Mouse (Mus musculus) forebrain, embryonic 11.5 days (tissue): ENCODE results near the gene Wdr1. TPM values are rescaled to one million over a fixed set of nuclear protein-coding genes. Genes with fewer than 3 reads are reported as not detected.
"Not testable (repeated sequence)": the region's sequence is repeated elsewhere in the genome, so short reads cannot be mapped to it uniquely, and the experiment has no call there.

Experiments used
- ATAC-seq: fragments of 200-750 bp; cut with Nextera tagmentation; replicated peaks from 2 replicates; pipeline ENCODE4 v1.8.0; 2017; ENCODE audit warnings: moderate TSS enrichment; ENCODE audit not compliant: low FRiP score
- DNase-seq: peaks from one replicate; pipeline ENCODE4 v3.0.0-alpha.2; 2017; ENCODE audit warnings: low spot score
- H3K27ac ChIP-seq: fragments of 300-500 bp; sonication (generic); 2 replicates; pipeline ENCODE4 v1.5.1; 2014; ENCODE audit warnings: low read depth, low read length
- H3K27me3 ChIP-seq: fragments of 300-500 bp; sonication (generic); 2 replicates; pipeline ENCODE4 v1.6.1; 2014; ENCODE audit warnings: mild to moderate bottlenecking, low read length, mixed read lengths; ENCODE audit not compliant: control insufficient read depth, insufficient read depth
- H3K36me3 ChIP-seq: fragments of 300-500 bp; sonication (generic); 2 replicates; pipeline ENCODE4 v1.6.1; 2014; ENCODE audit warnings: mild to moderate bottlenecking, low read length, moderate library complexity, mixed read lengths; ENCODE audit not compliant: control insufficient read depth, insufficient read depth
- H3K4me1 ChIP-seq: fragments of 300-500 bp; sonication (generic); replicated peaks from 2 replicates; pipeline ENCODE4 v1.6.1; 2014; ENCODE audit warnings: low read length, mixed read lengths; ENCODE audit not compliant: control insufficient read depth, insufficient read depth
- H3K4me2 ChIP-seq: fragments of 300-500 bp; sonication (generic); 2 replicates; pipeline ENCODE4 v1.6.1; 2014; ENCODE audit warnings: low read depth, mild to moderate bottlenecking, low read length, moderate library complexity, mixed read lengths; ENCODE audit not compliant: severe bottlenecking
- H3K4me3 ChIP-seq: fragments of 300-500 bp; sonication (generic); 2 replicates; pipeline ENCODE4 v1.5.1; 2014; ENCODE audit warnings: low read depth, low read length
- H3K9ac ChIP-seq: fragments of 300-500 bp; sonication (generic); 2 replicates; pipeline ENCODE4 v1.6.1; 2014; ENCODE audit warnings: low read length
- H3K9me3 ChIP-seq: fragments of 300-500 bp; sonication (generic); 2 replicates; pipeline ENCODE4 v1.6.1; 2016; ENCODE audit warnings: low read length, mixed read lengths; ENCODE audit not compliant: control insufficient read depth
- WGBS: fragments of 180-500 bp; shearing (Covaris S2); extraction: QIAGEN DNeasy Blood & Tissue Kit; methylation state at CpG from one replicate; pipeline ENCODE4 v1.1.7; 2014; 5-methylcytosine and 5-hydroxymethylcytosine counted together
- polyA plus RNA-seq: library from polyadenylated mRNA; unstranded; fragments of >200 nt; fragmentation: Nextera tagmentation; extraction: Ambion mirVana; gene quantifications from 2 replicates; pipeline ENCODE4 v1.2.1, GENCODE M21; 2014

Wdr1 gene
- polyA plus RNA-seq, 1 experiment from 2014 or later = 157 TPM

- peaks cover 2% of the 10 kb centered on the region; the same call in 1 of the 2 replicates for H3K4me1 ChIP-seq
- 79% methylated on average over 7 of the region's 7 CpGs for WGBS
- H3K27ac ChIP-seq = no peak overlapping the region
- ATAC-seq = no peak
- H3K4me2 ChIP-seq = no peak overlapping the region
- H3K9ac ChIP-seq = no peak overlapping the region
- H3K4me3 ChIP-seq = no peak overlapping the region
- H3K27me3 ChIP-seq = no peaks in the 10 kb centered on the region
- no peaks in the 10 kb centered on the region for H3K36me3 ChIP-seq
- DNase-seq = no peak
- H3K9me3 ChIP-seq = no peaks in the 10 kb centered on the region
These were observed 79.4 kb downstream of the Wdr1 start for GRCm38 (mm10) chr5:38483518-38484110.

- DNase-seq (no peak), ATAC-seq (no peak)
- Histone ChIP-seq H3K9ac (no peak overlapping the region), H3K4me1 (peaks cover 2% of the 10 kb centered on the region; the same call in 1 of the 2 replicates), H3K27me3 (no peaks in the 10 kb centered on the region), H3K36me3 (no peaks in the 10 kb centered on the region), H3K4me2 (no peak overlapping the region), H3K4me3 (no peak overlapping the region), H3K27ac (no peak overlapping the region), H3K9me3 (no peaks in the 10 kb centered on the region)
- WGBS = 82% methylated on average over 10 of the region's 10 CpGs
These were observed 82.0 kb downstream of the Wdr1 start for GRCm38 (mm10) chr5:38480822-38481707.

- Histone ChIP-seq H3K9me3 (no peaks in the 10 kb centered on the region), H3K9ac (peak overlapping the region; percentile 45), H3K27ac (no peak overlapping the region), H3K4me2 (peak overlapping the region; percentile 24; the same call in 1 of the 2 replicates), H3K4me1 (peaks cover 2% of the 10 kb centered on the region; the same call in 1 of the 2 replicates), H3K36me3 (no peaks in the 10 kb centered on the region), H3K4me3 (no peak overlapping the region), H3K27me3 (no peaks in the 10 kb centered on the region)
- ATAC-seq = peak; percentile 57; the same call in 1 of the 2 replicates
- no peak for DNase-seq
- WGBS = 35% methylated on average over 22 of the region's 22 CpGs
These were observed 82.9 kb downstream of the Wdr1 start for GRCm38 (mm10) chr5:38479908-38480725.

GRCm38 (mm10) chr5:38479545-38479907 lies 83.5 kb downstream of the Wdr1 start:
- not testable (repeated sequence) for H3K9me3 ChIP-seq, H3K36me3 ChIP-seq, H3K27ac ChIP-seq, H3K4me3 ChIP-seq, H3K9ac ChIP-seq, H3K27me3 ChIP-seq, DNase-seq, ATAC-seq, H3K4me1 ChIP-seq, H3K4me2 ChIP-seq

- peaks cover 2% of the 10 kb centered on the region; the same call in 1 of the 2 replicates for H3K4me1 ChIP-seq
- no peak overlapping the region for H3K4me2 ChIP-seq
- no peaks in the 10 kb centered on the region for H3K36me3 ChIP-seq
- ATAC-seq (no peak), DNase-seq (no peak)
- H3K27ac ChIP-seq = no peak overlapping the region
- no peaks in the 10 kb centered on the region for H3K9me3 ChIP-seq
- no peak overlapping the region for H3K4me3 ChIP-seq
- 40% methylated on average over 4 of the region's 4 CpGs for WGBS
- no peaks in the 10 kb centered on the region for H3K27me3 ChIP-seq
- H3K9ac ChIP-seq = no peak overlapping the region
These were observed 84.0 kb downstream of the Wdr1 start for GRCm38 (mm10) chr5:38479027-38479426.

GRCm38 (mm10) chr5:38477731-38478445 lies 85.1 kb downstream of the Wdr1 start:
- DNase-seq (no peak), ATAC-seq (no peak)
- Histone ChIP-seq H3K9me3 (no peaks in the 10 kb centered on the region), H3K27ac (no peak overlapping the region), H3K27me3 (no peaks in the 10 kb centered on the region), H3K4me1 (peaks cover 2% of the 10 kb centered on the region; the same call in 1 of the 2 replicates), H3K4me3 (no peak overlapping the region), H3K9ac (no peak overlapping the region), H3K4me2 (no peak overlapping the region), H3K36me3 (no peaks in the 10 kb centered on the region)
- WGBS = 91% methylated on average over 7 of the region's 7 CpGs

- ATAC-seq (no peak), DNase-seq (no peak)
- Histone ChIP-seq H3K4me3 (no peak overlapping the region), H3K4me1 (peaks cover 2% of the 10 kb centered on the region; the same call in 1 of the 2 replicates), H3K9me3 (no peaks in the 10 kb centered on the region), H3K9ac (no peak overlapping the region), H3K27me3 (no peaks in the 10 kb centered on the region), H3K27ac (no peak overlapping the region), H3K4me2 (no peak overlapping the region), H3K36me3 (no peaks in the 10 kb centered on the region)
- WGBS = 90% methylated on average over 25 of the region's 25 CpGs
These were observed 86.0 kb downstream of the Wdr1 start for GRCm38 (mm10) chr5:38476861-38477565.
